Mouse (Mus musculus) CH12.LX (cell line): ENCODE measurements around the gene Rb1.

Experiments
- CHD1 ChIP-seq: IDR thresholded peaks from 2 replicates; pipeline ENCODE4 v1.6.1; 2012; ENCODE audit warnings: low read depth, low read length, improper control_type of control experiment, inconsistent platforms
- CTCF ChIP-seq, 2 experiments: IDR thresholded peaks in 1 of 2; conservative IDR thresholded peaks in 1 of 2; 2 replicates each; pipeline ENCODE4 v1.5.1; 2011 to 2012; ENCODE audit warnings: low read depth in 2 of 2, low read length in 2 of 2, improper control_type of control experiment in 1 of 2, inconsistent platforms in 1 of 2, mild to moderate bottlenecking in 1 of 2, moderate library complexity in 1 of 2
- ELF1 ChIP-seq: IDR thresholded peaks from 2 replicates; pipeline ENCODE4 v1.6.1; 2014; ENCODE audit warnings: low read depth, mild to moderate bottlenecking, inconsistent platforms, low read length, improper control_type of control experiment
- KAT2A ChIP-seq: IDR thresholded peaks from 2 replicates; pipeline ENCODE4 v1.6.1; 2012; ENCODE audit warnings: low read length, improper control_type of control experiment, inconsistent platforms; ENCODE audit not compliant: insufficient replicate concordance
- MAX ChIP-seq: IDR thresholded peaks from 2 replicates; pipeline ENCODE4 v1.6.1; 2011; ENCODE audit warnings: low read length, improper control_type of control experiment
- MXI1 ChIP-seq: IDR thresholded peaks from 2 replicates; pipeline ENCODE4 v1.6.1; 2011; ENCODE audit warnings: mild to moderate bottlenecking, low read depth, low read length, improper control_type of control experiment
- POLR2A ChIP-seq: IDR thresholded peaks from 2 replicates; pipeline ENCODE4 v1.6.1; 2011; ENCODE audit warnings: low read depth, mild to moderate bottlenecking, improper control_type of control experiment, low read length
- UBTF ChIP-seq: IDR thresholded peaks from 2 replicates; pipeline ENCODE4 v1.6.1; 2012; ENCODE audit warnings: low read depth, mild to moderate bottlenecking, inconsistent platforms, low read length, improper control_type of control experiment, moderate library complexity
- USF2 ChIP-seq: conservative IDR thresholded peaks from 2 replicates; pipeline ENCODE4 v1.6.1; 2011; ENCODE audit warnings: low read depth, low read length, improper control_type of control experiment
- ZNF384 ChIP-seq: IDR thresholded peaks from 2 replicates; pipeline ENCODE4 v1.6.1; 2012; ENCODE audit warnings: low read depth, low read length, improper control_type of control experiment, inconsistent platforms

DNA sequence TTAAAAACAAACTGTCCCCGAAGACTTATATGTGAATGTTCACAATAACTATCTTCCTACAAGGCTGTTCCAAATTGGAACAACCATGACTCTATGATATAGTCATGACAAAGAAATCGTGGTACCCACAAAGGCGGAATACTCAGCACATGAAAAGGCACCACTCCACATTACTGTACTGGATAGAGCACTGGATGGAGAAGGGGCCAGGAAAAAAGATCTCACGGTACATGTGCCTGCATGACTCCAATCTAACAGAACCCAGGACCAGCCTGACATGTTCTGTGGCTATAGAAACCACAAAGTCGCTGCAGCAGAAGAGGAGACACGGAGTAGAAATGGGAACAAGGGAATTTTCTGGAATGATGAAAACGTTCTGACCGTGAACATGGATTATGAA is 29.1 kb upstream of the Rb1 start:
- TF ChIP-seq CTCF (conservative IDR thresholded peaks at IDR 0.05 in 1 of 2, IDR thresholded peaks at IDR 0.05 in 1 of 2; ENCODE audit: low read depth in 2 of 2, low read length in 2 of 2) = no peak
- TF ChIP-seq CHD1 = no peak
- TF ChIP-seq ELF1 = no peak
- no peak for TF ChIP-seq MAX
- no peak for TF ChIP-seq POLR2A
- no peak for TF ChIP-seq ZNF384
- TF ChIP-seq KAT2A = no peak
- TF ChIP-seq UBTF = no peak
- TF ChIP-seq MXI1 = no peak
- no peak for TF ChIP-seq USF2
